Mouse (Mus musculus) myocyte (in vitro differentiated cells): ENCODE results near the gene Copg1. TPM values are rescaled to one million over a fixed set of nuclear protein-coding genes. Genes with fewer than 3 reads are reported as not detected.

ENCODE experiments used
- H3K27me3 ChIP-seq: one replicate; pipeline ENCODE4 v1.6.1; 2011; ENCODE audit not compliant: control insufficient read depth, insufficient read depth, insufficient read length
- H3K36me3 ChIP-seq: one replicate; pipeline ENCODE4 v1.6.1; 2011; ENCODE audit not compliant: control insufficient read depth, insufficient read depth
- H3K4me2 ChIP-seq: one replicate; pipeline ENCODE4 v1.6.1; 2011; ENCODE audit warnings: low read depth, control low read depth
- H3K4me3 ChIP-seq: one replicate; pipeline ENCODE4 v1.5.1; 2011; ENCODE audit warnings: mild to moderate bottlenecking, control low read depth, moderate library complexity
- H3K79me2 ChIP-seq: one replicate; pipeline ENCODE4 v1.6.1; 2011; ENCODE audit not compliant: control insufficient read depth, insufficient read depth
- H3ac ChIP-seq: one replicate; pipeline ENCODE4 v1.6.1; 2011; ENCODE audit not compliant: control insufficient read depth, insufficient read length
- CEBPB ChIP-seq: IDR thresholded peaks from 2 replicates; pipeline ENCODE4 v1.6.1; 2011; ENCODE audit warnings: mild to moderate bottlenecking, moderate library complexity; ENCODE audit not compliant: poor library complexity, insufficient read depth, severe bottlenecking
- E2F4 ChIP-seq: IDR thresholded peaks from one replicate; pipeline ENCODE4 v1.6.1; 2011; ENCODE audit warnings: mild to moderate bottlenecking, control low read depth, moderate library complexity; ENCODE audit not compliant: insufficient read depth
- MAX ChIP-seq: IDR thresholded peaks from one replicate; pipeline ENCODE4 v1.6.1; 2011; ENCODE audit warnings: low read depth, mild to moderate bottlenecking, control low read depth
- MYOD1 ChIP-seq, 3 experiments: IDR thresholded peaks; one replicate each; pipeline ENCODE4 v1.6.1; 2011; ENCODE audit warnings: control low read depth in 2 of 3, low read depth in 2 of 3, mild to moderate bottlenecking in 2 of 3, moderate library complexity in 1 of 3; ENCODE audit not compliant: insufficient read length in 2 of 3, control insufficient read depth in 1 of 3
- MYOG ChIP-seq, 3 experiments: IDR thresholded peaks; one replicate each; pipeline ENCODE4 v1.6.1; 2011; ENCODE audit warnings: control low read depth in 2 of 3, low read depth in 2 of 3, mild to moderate bottlenecking in 2 of 3; ENCODE audit not compliant: insufficient read length in 2 of 3, control insufficient read depth in 1 of 3, insufficient read depth in 1 of 3
- POLR2A ChIP-seq: IDR thresholded peaks from one replicate; pipeline ENCODE4 v1.6.1; 2011; ENCODE audit warnings: low read depth, mild to moderate bottlenecking, control low read depth, moderate library complexity; ENCODE audit not compliant: insufficient read length
- POLR2AphosphoS2 ChIP-seq: IDR thresholded peaks from one replicate; pipeline ENCODE4 v1.6.1; 2011; ENCODE audit warnings: low read depth, control low read depth; ENCODE audit not compliant: insufficient read length
- REST ChIP-seq: IDR thresholded peaks from one replicate; pipeline ENCODE4 v1.6.1; 2011; ENCODE audit warnings: mild to moderate bottlenecking, control low read depth, moderate library complexity; ENCODE audit not compliant: insufficient read depth, insufficient read length
- SRF ChIP-seq: IDR thresholded peaks from one replicate; pipeline ENCODE4 v1.6.1; 2011; ENCODE audit warnings: low read depth; ENCODE audit not compliant: control insufficient read depth, insufficient read length
- TCF12 ChIP-seq: IDR thresholded peaks from one replicate; pipeline ENCODE4 v1.6.1; 2011; ENCODE audit warnings: mild to moderate bottlenecking, control low read depth; ENCODE audit not compliant: poor library complexity, insufficient read depth, severe bottlenecking
- TCF3 ChIP-seq: IDR thresholded peaks from one replicate; pipeline ENCODE4 v1.6.1; 2011; ENCODE audit warnings: low read depth, control low read depth; ENCODE audit not compliant: insufficient read length
- USF1 ChIP-seq: IDR thresholded peaks from one replicate; pipeline ENCODE4 v1.6.1; 2011; ENCODE audit warnings: low read depth, mild to moderate bottlenecking, control low read depth, moderate library complexity
- polyA plus RNA-seq: library from polyadenylated mRNA; unstranded; fragments of >200 nt; fragmentation: generic; extraction: Trizol; gene quantifications from one replicate; pipeline ENCODE4 v1.2.1, GENCODE M21; 2012; ENCODE audit warnings: missing spikeins

The Copg1 gene
- polyA plus RNA-seq, 1 experiment: 94.2 TPM

GRCm38 (mm10) chr6:87867256-87867655 lies 20.4 kb upstream of the Copg1 start:
- Histone ChIP-seq H3K4me2 (no peak overlapping the region), H3K36me3 (no peaks in the 10 kb centered on the region), H3ac (no peak overlapping the region), H3K79me2 (no peaks in the 10 kb centered on the region), H3K27me3 (no peaks in the 10 kb centered on the region), H3K4me3 (no peak overlapping the region)
- TF ChIP-seq CEBPB: no peak
- no peak for TF ChIP-seq POLR2A
- no peak for TF ChIP-seq MYOD1 (IDR thresholded peaks at IDR 0.05; ENCODE audit: control insufficient read depth in 1 of 3, insufficient read length in 2 of 3, low read depth in 2 of 3)
- TF ChIP-seq SRF: no peak
- TF ChIP-seq E2F4: no peak
- TF ChIP-seq MAX: no peak
- no peak for TF ChIP-seq REST
- TF ChIP-seq POLR2AphosphoS2: no peak
- no peak for TF ChIP-seq MYOG (IDR thresholded peaks at IDR 0.05; ENCODE audit: control insufficient read depth in 1 of 3, insufficient read depth in 1 of 3, insufficient read length in 2 of 3, low read depth in 2 of 3)
- TF ChIP-seq TCF3: no peak
- TF ChIP-seq USF1: no peak
- no peak for TF ChIP-seq TCF12

GRCm38 (mm10) chr6:87868871-87869506 lies 18.6 kb upstream of the Copg1 start:
- Histone ChIP-seq H3K36me3 (no peaks in the 10 kb centered on the region), H3K27me3 (no peaks in the 10 kb centered on the region), H3K4me2 (peak overlapping the region; percentile 72), H3ac (no peak overlapping the region), H3K4me3 (no peak overlapping the region), H3K79me2 (no peaks in the 10 kb centered on the region)
- TF ChIP-seq USF1 (no peak), SRF (no peak), POLR2A (peak; percentile 28), REST (no peak), POLR2AphosphoS2 (peak; percentile 28), MAX (no peak), MYOD1 (IDR thresholded peaks at IDR 0.05; ENCODE audit: control insufficient read depth in 1 of 3, insufficient read length in 2 of 3, low read depth in 2 of 3) (peak in 2 of 3 experiments; percentile 63 to 82), MYOG (IDR thresholded peaks at IDR 0.05; ENCODE audit: control insufficient read depth in 1 of 3, insufficient read depth in 1 of 3, insufficient read length in 2 of 3, low read depth in 2 of 3) (peak; percentile 38 to 81 (median 60)), CEBPB (no peak)

DNA sequence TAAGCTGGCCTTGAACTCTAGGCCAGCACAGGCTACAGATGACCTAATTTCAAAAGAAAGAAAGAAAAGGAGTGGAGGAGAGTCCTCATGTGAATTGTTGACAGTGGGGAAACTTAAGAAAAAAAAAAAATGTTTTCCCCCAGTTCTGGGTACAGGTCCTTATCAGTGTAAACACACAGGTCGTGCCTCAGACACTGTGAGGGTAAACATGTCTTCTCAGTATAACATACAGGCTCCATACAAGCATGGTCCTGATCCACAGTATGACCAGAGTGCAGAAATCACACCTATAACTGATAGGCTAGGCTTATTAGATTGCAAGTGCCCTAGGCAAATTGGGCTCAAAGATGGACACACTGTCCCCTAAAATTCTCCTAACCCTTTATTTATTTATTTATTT lies 17.2 kb upstream of the Copg1 start:
- Histone ChIP-seq H3ac (no peak overlapping the region), H3K36me3 (no peaks in the 10 kb centered on the region), H3K79me2 (no peaks in the 10 kb centered on the region), H3K4me2 (no peak overlapping the region), H3K4me3 (no peak overlapping the region), H3K27me3 (no peaks in the 10 kb centered on the region)
- TF ChIP-seq E2F4: no peak
- no peak for TF ChIP-seq POLR2AphosphoS2
- TF ChIP-seq SRF: no peak
- no peak for TF ChIP-seq TCF12
- no peak for TF ChIP-seq REST
- TF ChIP-seq POLR2A: no peak
- no peak for TF ChIP-seq MYOG (IDR thresholded peaks at IDR 0.05; ENCODE audit: control insufficient read depth in 1 of 3, insufficient read depth in 1 of 3, insufficient read length in 2 of 3, low read depth in 2 of 3)
- no peak for TF ChIP-seq CEBPB
- TF ChIP-seq MYOD1 (IDR thresholded peaks at IDR 0.05; ENCODE audit: control insufficient read depth in 1 of 3, insufficient read length in 2 of 3, low read depth in 2 of 3): no peak
- no peak for TF ChIP-seq MAX
- TF ChIP-seq TCF3: no peak
- TF ChIP-seq USF1: no peak

- Histone ChIP-seq H3K79me2 (no peaks in the 10 kb centered on the region), H3K4me2 (no peak overlapping the region), H3K36me3 (no peaks in the 10 kb centered on the region), H3K4me3 (no peak overlapping the region), H3ac (no peak overlapping the region), H3K27me3 (no peaks in the 10 kb centered on the region)
- TF ChIP-seq REST: no peak
- no peak for TF ChIP-seq E2F4
- TF ChIP-seq CEBPB: no peak
- TF ChIP-seq MYOG (IDR thresholded peaks at IDR 0.05; ENCODE audit: control insufficient read depth in 1 of 3, insufficient read depth in 1 of 3, insufficient read length in 2 of 3, low read depth in 2 of 3): no peak
- no peak for TF ChIP-seq POLR2AphosphoS2
- TF ChIP-seq SRF: no peak
- no peak for TF ChIP-seq POLR2A
- TF ChIP-seq TCF3: no peak
- no peak for TF ChIP-seq USF1
- TF ChIP-seq MYOD1 (IDR thresholded peaks at IDR 0.05; ENCODE audit: control insufficient read depth in 1 of 3, insufficient read length in 2 of 3, low read depth in 2 of 3): no peak
- TF ChIP-seq TCF12: no peak
- TF ChIP-seq MAX: no peak
Observed at GRCm38 (mm10) chr6:87871240-87871639, 16.4 kb upstream of the Copg1 start.
